Mouse (Mus musculus) spleen, adult 12 weeks (tissue): ENCODE data around the gene Tlnrd1.

Experiments used
- DNase-seq: peaks from one replicate; pipeline ENCODE4 v3.0.0; 2022; ENCODE audit warnings: low spot score

The Tlnrd1 gene

DNA sequence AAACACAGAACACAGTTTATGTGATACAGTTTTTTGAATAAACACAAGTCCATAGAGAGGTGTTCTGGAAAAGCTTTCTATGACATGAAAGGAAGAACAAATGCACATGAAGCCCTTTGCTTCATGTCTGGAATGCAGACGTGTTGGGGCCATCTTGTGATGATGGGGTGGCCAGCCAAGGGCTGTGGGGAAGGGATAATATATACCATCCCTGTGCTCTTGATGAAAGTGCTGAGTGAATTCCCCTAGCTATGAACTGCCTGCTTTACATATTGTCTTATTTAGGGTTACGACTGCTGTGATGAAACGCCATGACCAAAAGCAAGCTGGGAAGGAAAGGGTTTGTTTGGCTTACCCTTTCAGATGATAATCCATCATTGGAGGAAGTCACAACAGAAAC lies 39.3 kb downstream of the Tlnrd1 start:
- DNase-seq, result no peak

DNA sequence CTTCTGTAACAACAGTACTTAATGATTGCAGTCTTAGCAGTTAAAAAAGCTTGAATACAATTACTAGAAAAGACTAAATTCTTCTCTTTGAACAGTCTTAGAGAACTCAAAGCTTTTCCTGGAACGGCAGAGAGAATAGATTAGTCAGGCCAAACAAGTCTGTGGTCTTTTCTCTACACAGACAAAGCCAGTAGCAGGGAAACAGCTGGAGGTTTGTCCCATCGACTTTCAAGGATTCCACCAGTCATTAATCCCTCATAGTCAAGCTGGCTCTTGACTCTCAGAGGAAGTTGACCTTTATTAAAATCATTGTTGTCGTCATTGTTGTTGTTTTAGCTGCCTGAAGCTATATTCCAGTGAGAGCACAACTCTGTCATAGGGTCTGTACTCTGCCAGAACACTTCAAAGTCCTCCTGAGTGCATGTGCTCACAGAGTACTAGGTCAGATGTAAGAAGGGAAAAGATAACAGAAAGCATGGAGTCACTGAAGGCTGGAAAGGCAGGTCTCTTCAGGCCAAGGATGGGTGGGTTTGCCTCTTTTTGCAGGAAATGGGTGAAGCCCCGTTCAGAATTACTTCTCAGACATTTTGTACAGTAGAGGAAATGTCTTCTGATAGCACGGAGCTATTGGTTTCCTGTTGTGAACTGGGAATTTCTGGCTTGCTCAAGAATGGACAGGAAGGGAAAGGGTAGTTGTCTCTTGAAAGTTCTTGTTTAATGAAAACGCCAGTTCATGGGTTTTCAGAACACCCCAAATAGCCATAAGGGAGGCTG lies 41.4 kb downstream of the Tlnrd1 start:
- no peak for DNase-seq

DNA sequence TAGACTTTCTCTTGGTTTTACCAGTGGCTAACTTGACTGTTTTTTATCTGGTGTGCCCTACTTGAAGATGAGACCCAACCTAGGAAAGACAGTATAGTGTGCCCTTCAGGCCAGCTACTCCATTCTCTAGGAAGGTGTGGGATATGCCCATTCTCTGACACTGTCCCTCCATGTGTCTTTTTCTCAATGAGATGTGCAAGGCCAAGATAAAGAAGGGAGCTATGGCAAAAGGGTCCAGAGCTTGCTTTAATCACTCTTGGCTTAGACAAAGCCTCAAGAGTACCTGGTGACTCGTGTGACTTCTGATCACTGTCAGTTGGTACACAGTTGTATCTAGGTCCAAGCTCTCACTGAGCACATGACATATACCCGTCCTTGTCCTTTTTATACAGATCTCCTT lies 44.0 kb downstream of the Tlnrd1 start:
- DNase-seq, result no peak

DNA sequence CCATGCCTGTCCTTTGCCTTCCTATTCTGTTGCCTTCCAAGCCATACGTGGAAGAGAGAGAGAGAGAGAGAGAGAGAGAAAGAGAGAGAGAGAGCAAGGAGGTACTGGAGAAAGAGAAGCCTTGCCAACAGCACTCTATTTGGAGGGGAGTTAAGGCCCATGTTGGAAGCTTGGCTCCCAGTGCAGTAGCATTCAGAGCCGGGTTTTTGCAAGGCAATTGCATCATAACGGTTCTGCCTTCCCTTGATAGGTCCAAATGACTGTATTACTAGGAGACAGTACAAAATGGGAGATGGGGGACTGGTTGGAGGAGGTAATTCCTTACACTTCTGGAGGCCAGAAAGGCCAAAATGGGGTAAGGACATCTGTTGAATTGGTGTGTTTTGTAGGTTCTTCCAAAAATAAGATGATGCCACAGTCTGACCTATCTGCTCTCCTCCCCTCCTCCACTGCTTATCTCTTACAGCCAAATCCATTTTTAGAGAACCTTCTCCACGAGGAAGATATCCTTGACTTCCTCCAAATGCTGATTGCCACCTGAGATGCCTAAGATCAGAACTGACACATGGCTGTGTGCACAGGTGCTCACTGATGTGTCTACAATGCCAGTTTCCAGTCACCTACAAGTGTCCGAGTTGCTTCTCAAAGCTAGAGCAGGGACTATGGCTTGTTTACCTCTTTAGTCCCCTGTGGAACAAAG lies 45.4 kb downstream of the Tlnrd1 start:
- no peak for DNase-seq
